Mouse (Mus musculus): ENCODE data around the gene Ovgp1. TPM values are rescaled to one million over a fixed set of nuclear protein-coding genes. Genes with fewer than 3 reads are reported as not detected.

Gene Ovgp1
- polyA plus RNA-seq (2015; fragmentation: Nextera tagmentation; extraction: Ambion mirVana) = 3.6 and 4.3 TPM in 2 replicates

GRCm38 (mm10) chr3:105973411-105973810, at the start of gene Ovgp1:
Ovgp1 (plus strand) TSS chr3:105973711.
- Histone ChIP-seq H3K27ac (replicated peaks) (no peak within 1 kb of the TSS), H3K4me3 (replicated peaks) (no peak within 1 kb of the TSS), H3K4me1 (no peaks in the 10 kb centered on the region), H3K27me3 (replicated peaks) (no peaks in the 10 kb centered on the region), H3K9ac (replicated peaks) (no peak within 1 kb of the TSS), H3K9me3 (replicated peaks) (no peaks in the 10 kb centered on the region), H3K36me3 (peaks cover 23% of the 10 kb centered on the region), H3K4me2 (no peak within 1 kb of the TSS)
- 80% methylated on average over 3 of the region's 3 CpGs for WGBS
- ATAC-seq (ENCODE audit: low FRiP score) = no peak

DNA sequence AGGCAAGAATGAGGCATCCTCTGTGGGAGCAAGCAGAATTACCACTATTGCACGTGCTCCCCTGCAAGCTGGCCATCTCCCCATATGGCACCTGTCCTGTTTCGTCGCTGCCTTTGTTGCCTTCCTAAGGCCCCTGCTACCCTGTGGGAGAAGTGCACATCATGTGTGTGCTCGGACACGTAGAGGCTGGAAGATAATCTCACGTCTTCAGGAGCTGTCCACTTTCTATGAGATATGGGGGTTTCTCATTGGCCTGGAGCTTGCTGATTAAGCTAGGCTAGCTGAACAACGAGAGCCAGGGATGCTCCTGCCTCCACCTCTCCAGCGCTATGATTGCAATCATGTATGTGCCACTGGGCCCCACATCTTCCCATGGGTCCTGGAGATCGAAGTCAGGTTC, 48.9 kb upstream of the Ovgp1 start:
- H3K4me1 ChIP-seq = no peaks in the 10 kb centered on the region
- no peak for ATAC-seq (ENCODE audit: low FRiP score)
- WGBS = 89% methylated on average over 9 of the region's 9 CpGs
- no peaks in the 10 kb centered on the region for H3K27me3 ChIP-seq (replicated peaks)
- no peaks in the 10 kb centered on the region for H3K36me3 ChIP-seq
- H3K9me3 ChIP-seq (replicated peaks) = no peaks in the 10 kb centered on the region
- H3K4me2 ChIP-seq = no peak overlapping the region
- H3K4me3 ChIP-seq (replicated peaks) = no peak overlapping the region
- H3K27ac ChIP-seq (replicated peaks) = no peak overlapping the region
- H3K9ac ChIP-seq (replicated peaks) = no peak overlapping the region

DNA sequence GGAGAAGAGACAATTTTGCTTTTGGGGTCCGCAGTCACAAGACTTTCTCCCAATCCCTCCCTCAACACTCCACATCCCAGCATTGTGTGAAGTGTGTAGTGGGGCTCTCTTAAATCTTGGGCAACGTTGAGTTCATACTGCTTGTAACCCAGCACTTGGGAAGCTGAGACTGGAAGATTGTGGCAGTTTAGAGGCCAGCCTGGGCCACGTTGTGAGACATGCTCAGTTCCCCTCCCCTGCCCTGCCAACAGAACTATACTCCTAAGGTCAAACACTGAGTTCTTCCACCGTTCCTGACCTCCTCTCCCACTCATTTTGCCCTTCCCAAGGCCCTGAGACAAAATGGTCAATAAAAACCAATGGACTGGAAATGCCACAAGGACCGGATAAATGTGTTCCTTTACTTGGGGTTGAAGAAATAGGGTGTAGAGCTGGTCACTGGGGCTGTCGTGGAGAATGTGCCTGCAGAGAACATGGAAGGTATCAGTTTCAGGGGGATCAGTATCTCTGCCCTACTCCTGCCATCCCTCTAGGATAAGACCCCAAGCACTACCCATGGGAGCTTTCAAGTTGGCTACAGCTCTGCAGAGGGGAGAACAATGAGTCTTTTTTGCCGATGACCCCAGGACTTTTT, 45.8 kb upstream of the Ovgp1 start:
- Histone ChIP-seq H3K9me3 (replicated peaks) (no peaks in the 10 kb centered on the region), H3K36me3 (0 out of 2 replicates have a peak, but pooled peaks cover 3% of the 10 kb centered on the region), H3K27me3 (replicated peaks) (no peaks in the 10 kb centered on the region), H3K4me2 (no peak overlapping the region), H3K4me1 (no peaks in the 10 kb centered on the region), H3K27ac (replicated peaks) (no peak overlapping the region), H3K9ac (replicated peaks) (no peak overlapping the region), H3K4me3 (replicated peaks) (no peak overlapping the region)
- no peak for ATAC-seq (ENCODE audit: low FRiP score)
- WGBS = 52% methylated on average over 7 of the region's 7 CpGs

DNA sequence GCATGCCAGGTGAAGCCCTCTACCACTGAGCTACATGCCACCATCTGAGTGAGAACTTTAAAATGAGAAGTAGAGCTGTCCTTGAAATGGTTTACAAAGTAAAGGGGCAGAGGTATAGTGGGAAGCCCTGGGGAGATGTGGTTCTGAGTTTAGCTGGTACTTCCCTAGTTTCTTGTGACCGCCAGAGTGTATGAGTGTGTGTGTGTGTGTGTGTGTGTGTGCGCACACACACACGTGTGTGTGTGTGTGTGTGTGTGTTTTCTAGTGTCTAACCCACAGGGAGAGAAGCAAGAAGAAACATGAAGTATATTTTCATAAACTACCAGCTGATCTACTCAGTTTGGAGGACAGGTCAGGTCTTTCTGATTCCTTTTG, 45.3 kb upstream of the Ovgp1 start:
- H3K4me1 ChIP-seq = no peaks in the 10 kb centered on the region
- H3K4me3 ChIP-seq (replicated peaks) = no peak overlapping the region
- no peak overlapping the region for H3K9ac ChIP-seq (replicated peaks)
- no peaks in the 10 kb centered on the region for H3K27me3 ChIP-seq (replicated peaks)
- no peaks in the 10 kb centered on the region for H3K9me3 ChIP-seq (replicated peaks)
- no peak overlapping the region for H3K4me2 ChIP-seq
- ATAC-seq (ENCODE audit: low FRiP score) = no peak
- H3K36me3 ChIP-seq = 0 out of 2 replicates have a peak, but pooled peaks cover 3% of the 10 kb centered on the region
- H3K27ac ChIP-seq (replicated peaks) = no peak overlapping the region
- WGBS = 90% methylated on average over 3 of the region's 3 CpGs

DNA sequence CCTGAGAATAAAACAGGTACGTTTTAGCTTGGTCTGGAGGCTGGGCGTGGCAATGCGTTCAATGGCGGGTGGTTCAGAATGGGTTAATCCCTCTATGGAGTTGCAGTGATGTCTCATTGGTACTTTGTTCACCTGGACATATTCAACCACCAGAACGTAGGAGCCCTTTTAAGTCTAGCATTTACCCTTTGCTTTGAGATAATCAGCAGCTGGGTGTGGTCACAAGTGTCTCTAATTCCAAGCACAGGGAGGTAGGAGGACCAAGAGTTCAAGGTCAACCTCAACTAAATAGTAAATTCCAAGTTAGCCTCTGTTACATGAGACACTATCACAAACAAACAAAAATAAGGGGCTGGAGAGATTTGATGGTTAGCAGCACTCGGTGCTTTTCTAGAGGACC, 44.7 kb upstream of the Ovgp1 start:
- Histone ChIP-seq H3K36me3 (0 out of 2 replicates have a peak, but pooled peaks cover 3% of the 10 kb centered on the region), H3K9ac (replicated peaks) (no peak overlapping the region), H3K4me1 (no peaks in the 10 kb centered on the region), H3K27me3 (replicated peaks) (no peaks in the 10 kb centered on the region), H3K9me3 (replicated peaks) (no peaks in the 10 kb centered on the region), H3K4me2 (no peak overlapping the region), H3K27ac (replicated peaks) (no peak overlapping the region), H3K4me3 (replicated peaks) (no peak overlapping the region)
- ATAC-seq (ENCODE audit: low FRiP score) = no peak
- 91% methylated on average over 6 of the region's 6 CpGs for WGBS

GRCm38 (mm10) chr3:105929821-105930220, 43.7 kb upstream of the Ovgp1 start:
- WGBS = 90% methylated on average over 7 of the region's 7 CpGs

DNA sequence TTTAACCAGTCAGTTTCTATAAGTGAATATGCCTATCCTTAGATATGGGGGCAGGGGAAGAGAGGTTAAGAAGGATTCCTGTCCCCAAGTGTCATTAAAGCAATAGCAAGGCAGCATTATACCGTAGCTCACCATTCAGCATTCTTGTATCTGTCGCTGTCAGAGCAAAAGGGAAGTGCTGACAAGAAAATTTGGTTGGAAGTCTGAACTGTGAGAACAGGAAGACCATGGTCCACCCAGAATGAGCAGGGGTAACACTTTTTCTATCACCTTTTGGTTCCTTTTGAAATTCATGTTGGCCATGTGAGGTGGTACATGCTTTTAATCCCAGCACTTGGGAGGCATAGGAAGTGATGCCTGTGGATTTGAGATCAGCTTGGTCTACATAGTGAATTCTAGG, 42.4 kb upstream of the Ovgp1 start:
- Histone ChIP-seq H3K9me3 (replicated peaks) (no peaks in the 10 kb centered on the region), H3K4me1 (no peaks in the 10 kb centered on the region), H3K27me3 (replicated peaks) (no peaks in the 10 kb centered on the region), H3K36me3 (0 out of 2 replicates have a peak, but pooled peaks cover 3% of the 10 kb centered on the region), H3K4me3 (replicated peaks) (no peak overlapping the region), H3K4me2 (no peak overlapping the region), H3K9ac (replicated peaks) (no peak overlapping the region), H3K27ac (replicated peaks) (no peak overlapping the region)
- 91% methylated on average over 2 of the region's 2 CpGs for WGBS
- no peak for ATAC-seq (ENCODE audit: low FRiP score)

More at GRCm38 (mm10) chr3:105929821-105930220, 43.7 kb upstream of the Ovgp1 start:
- no peak overlapping the region for H3K4me2 ChIP-seq
- no peaks in the 10 kb centered on the region for H3K9me3 ChIP-seq (replicated peaks)
- H3K27me3 ChIP-seq (replicated peaks) = no peaks in the 10 kb centered on the region
- H3K9ac ChIP-seq (replicated peaks) = no peak overlapping the region
- no peak overlapping the region for H3K4me3 ChIP-seq (replicated peaks)
- H3K27ac ChIP-seq (replicated peaks) = no peak overlapping the region
- H3K36me3 ChIP-seq = 0 out of 2 replicates have a peak, but pooled peaks cover 3% of the 10 kb centered on the region
- no peak for ATAC-seq (ENCODE audit: low FRiP score)
- no peaks in the 10 kb centered on the region for H3K4me1 ChIP-seq

- Histone ChIP-seq H3K4me2 (no peak within 1 kb of the TSS), H3K9ac (replicated peaks) (no peak within 1 kb of the TSS), H3K4me1 (no peaks in the 10 kb centered on the region), H3K27ac (replicated peaks) (no peak within 1 kb of the TSS), H3K36me3 (0 out of 2 replicates have a peak, but pooled peaks cover 3% of the 10 kb centered on the region), H3K4me3 (replicated peaks) (no peak within 1 kb of the TSS), H3K27me3 (replicated peaks) (no peaks in the 10 kb centered on the region), H3K9me3 (replicated peaks) (no peaks in the 10 kb centered on the region)
- WGBS = 89% methylated on average over 8 of the region's 8 CpGs
- no peak for ATAC-seq (ENCODE audit: low FRiP score)
These were observed 41.1 kb upstream of the Ovgp1 start, which contains the start of gene I830077J02Rik for GRCm38 (mm10) chr3:105932240-105933071. I830077J02Rik (minus strand) TSS chr3:105932664.

- 98% methylated on average over 6 of the region's 6 CpGs for WGBS
- Histone ChIP-seq H3K4me2 (no peak overlapping the region), H3K4me3 (replicated peaks) (no peak overlapping the region), H3K9ac (replicated peaks) (no peak overlapping the region), H3K36me3 (peaks cover 7% of the 10 kb centered on the region; the same call in 1 of the 2 replicates), H3K27me3 (replicated peaks) (no peaks in the 10 kb centered on the region), H3K27ac (replicated peaks) (no peak overlapping the region), H3K9me3 (replicated peaks) (no peaks in the 10 kb centered on the region), H3K4me1 (no peaks in the 10 kb centered on the region)
- no peak for ATAC-seq (ENCODE audit: low FRiP score)
These were observed 39.6 kb upstream of the Ovgp1 start for GRCm38 (mm10) chr3:105933926-105934325.

DNA sequence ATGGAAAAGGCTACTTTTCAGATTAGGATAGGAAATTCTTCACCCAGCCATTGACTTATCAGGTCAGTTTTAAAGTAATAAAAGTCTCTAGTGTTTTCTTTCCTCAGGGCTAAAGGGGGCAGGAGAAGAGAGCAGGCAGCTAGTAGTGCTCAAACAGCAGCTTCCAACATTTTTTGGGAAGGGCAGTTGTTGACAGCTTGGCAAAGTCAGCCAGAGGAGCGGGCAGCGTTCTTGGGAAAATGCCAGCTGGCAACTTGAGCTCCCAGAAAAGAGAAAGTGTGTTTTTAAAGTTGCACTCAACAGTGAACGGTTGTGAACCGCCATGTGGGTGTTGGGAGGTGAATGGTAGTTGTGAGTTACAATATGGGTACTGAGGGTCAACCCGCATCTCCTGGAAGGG, 38.5 kb upstream of the Ovgp1 start:
- H3K9me3 ChIP-seq (replicated peaks) = no peaks in the 10 kb centered on the region
- no peak overlapping the region for H3K4me2 ChIP-seq
- whole genome bisulfite sequencing = 81% methylated on average over 5 of the region's 5 CpGs
- no peak overlapping the region for H3K27ac ChIP-seq (replicated peaks)
- H3K4me1 ChIP-seq = no peaks in the 10 kb centered on the region
- no peak overlapping the region for H3K9ac ChIP-seq (replicated peaks)
- H3K27me3 ChIP-seq (replicated peaks) = no peaks in the 10 kb centered on the region
- ATAC-seq (ENCODE audit: low FRiP score) = no peak
- peaks cover 7% of the 10 kb centered on the region; the same call in 1 of the 2 replicates for H3K36me3 ChIP-seq
- H3K4me3 ChIP-seq (replicated peaks) = no peak overlapping the region

DNA sequence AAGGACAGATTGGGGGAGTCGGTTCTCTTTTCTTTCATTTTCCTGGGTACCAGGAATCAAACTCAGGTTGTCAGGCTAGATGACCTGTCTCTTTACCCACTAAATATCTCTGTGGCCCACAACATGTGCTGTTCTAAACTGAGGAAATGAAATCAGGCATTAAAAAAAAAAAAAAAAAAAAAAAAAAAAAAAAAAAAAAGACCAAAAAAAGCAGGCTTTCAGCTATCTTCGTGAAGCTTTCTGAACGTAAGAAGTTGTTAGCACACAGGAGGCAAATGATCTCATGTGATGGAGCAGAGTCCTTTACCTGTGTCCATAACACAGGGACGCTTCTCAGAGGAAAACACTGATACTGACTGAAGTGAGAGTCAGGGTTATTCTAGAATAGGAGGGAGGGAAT, 37.4 kb upstream of the Ovgp1 start:
- no peak for ATAC-seq (ENCODE audit: low FRiP score)
- peaks cover 13% of the 10 kb centered on the region for H3K36me3 ChIP-seq
- H3K27ac ChIP-seq (replicated peaks) = no peak overlapping the region
- no peaks in the 10 kb centered on the region for H3K9me3 ChIP-seq (replicated peaks)
- WGBS = 91% methylated on average over 4 of the region's 4 CpGs
- no peaks in the 10 kb centered on the region for H3K27me3 ChIP-seq (replicated peaks)
- no peak overlapping the region for H3K9ac ChIP-seq (replicated peaks)
- H3K4me1 ChIP-seq = no peaks in the 10 kb centered on the region
- H3K4me2 ChIP-seq = no peak overlapping the region
- H3K4me3 ChIP-seq (replicated peaks) = no peak overlapping the region

DNA sequence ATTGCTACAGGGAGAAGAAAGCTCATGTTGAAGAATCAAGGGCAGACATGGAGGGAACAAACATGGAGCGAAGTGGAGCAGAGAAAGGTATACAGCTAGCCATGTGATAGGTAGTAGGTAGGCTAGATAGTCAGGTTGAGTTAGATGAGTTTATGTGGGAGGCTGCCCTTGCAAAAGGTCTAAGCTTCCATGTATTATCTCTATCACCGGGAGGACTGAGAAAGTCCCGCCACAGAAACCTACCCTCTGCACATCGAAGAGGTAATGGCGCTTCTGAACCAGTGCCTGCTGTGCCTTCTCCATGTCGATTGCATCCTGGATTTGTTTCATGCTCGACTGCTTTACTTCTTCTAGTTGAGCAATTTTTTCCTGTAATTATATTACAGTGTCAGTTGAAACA, 22.2 kb upstream of the Ovgp1 start:
- 96% methylated on average over 7 of the region's 7 CpGs for WGBS
- H3K27me3 ChIP-seq (replicated peaks) = no peaks in the 10 kb centered on the region
- H3K9ac ChIP-seq (replicated peaks) = no peak overlapping the region
- no peak overlapping the region for H3K4me3 ChIP-seq (replicated peaks)
- H3K4me1 ChIP-seq = 0 out of 2 replicates have a peak, but pooled peaks cover 3% of the 10 kb centered on the region
- H3K4me2 ChIP-seq = no peak overlapping the region
- H3K27ac ChIP-seq (replicated peaks) = no peak overlapping the region
- no peak for ATAC-seq (ENCODE audit: low FRiP score)
- peaks cover 57% of the 10 kb centered on the region for H3K36me3 ChIP-seq
- H3K9me3 ChIP-seq (replicated peaks) = no peaks in the 10 kb centered on the region

Data from neural tube, embryonic 15.5 days (tissue).